Mouse (Mus musculus) thymus, adult 2 months (tissue): ENCODE results near the gene Nt5e. TPM values are rescaled to one million over a fixed set of nuclear protein-coding genes. Genes with fewer than 3 reads are reported as not detected.

ENCODE experiments used
- DNase-seq: peaks from one replicate; pipeline ENCODE4 v3.0.0; 2021
- H3K27ac ChIP-seq: fragments of 200-500 bp; 2 replicates; pipeline ENCODE4 v1.5.1; 2012; ENCODE audit warnings: low read length, control low read depth; ENCODE audit not compliant: control insufficient read depth, insufficient read depth
- H3K27me3 ChIP-seq: fragments of 200-500 bp; 2 replicates; pipeline ENCODE4 v1.6.1; 2012; ENCODE audit warnings: mild to moderate bottlenecking, low read length, moderate library complexity, mixed read lengths; ENCODE audit not compliant: control insufficient read depth, insufficient read depth
- H3K36me3 ChIP-seq: fragments of 200-500 bp; 2 replicates; pipeline ENCODE4 v1.6.1; 2012; ENCODE audit warnings: mild to moderate bottlenecking, low read length, moderate library complexity; ENCODE audit not compliant: control insufficient read depth, insufficient read depth
- H3K4me1 ChIP-seq: fragments of 200-500 bp; replicated peaks from 2 replicates; pipeline ENCODE4 v1.6.1; 2012; ENCODE audit warnings: low read length; ENCODE audit not compliant: control insufficient read depth, insufficient read depth
- H3K4me3 ChIP-seq: fragments of 200-500 bp; 2 replicates; pipeline ENCODE4 v1.5.1; 2012; ENCODE audit warnings: mild to moderate bottlenecking, low read length, control low read depth, moderate library complexity; ENCODE audit not compliant: control insufficient read depth, insufficient read depth
- CTCF ChIP-seq: fragments of 200-500 bp; IDR thresholded peaks from 2 replicates; pipeline ENCODE4 v1.5.1; 2012; ENCODE audit warnings: mild to moderate bottlenecking, control low read depth, low read length, moderate library complexity, borderline replicate concordance; ENCODE audit not compliant: control insufficient read depth, poor library complexity, insufficient read depth; ENCODE audit errors: extremely low read depth
- POLR2A ChIP-seq: fragments of 200-500 bp; IDR thresholded peaks from 2 replicates; pipeline ENCODE4 v1.6.1; 2012; ENCODE audit warnings: mild to moderate bottlenecking, low read length, control low read depth, moderate library complexity; ENCODE audit not compliant: control insufficient read depth, poor library complexity, insufficient read depth; ENCODE audit errors: extremely low read depth
- WGBS: fragments of 180-500 bp; shearing (Covaris S2); methylation state at CpG from one replicate; pipeline ENCODE4 v1.1.7; 2018; 5-methylcytosine and 5-hydroxymethylcytosine counted together
- polyA plus RNA-seq: library from polyadenylated mRNA; depleted of rRNA; stranded (reverse); fragments of >200 nt; gene quantifications from 2 replicates; pipeline ENCODE4 v1.2.3, GENCODE M21; 2012

Nt5e gene
- polyA plus RNA-seq, 1 experiment: 1.9 TPM

- no peak overlapping the region for H3K27ac ChIP-seq
- peak; percentile 70 for DNase-seq
- H3K4me1 ChIP-seq: peaks cover 20% of the 10 kb centered on the region
- no peak overlapping the region for H3K4me3 ChIP-seq
- TF ChIP-seq POLR2A: no peak
- TF ChIP-seq CTCF: no peak
- WGBS: 10% methylated on average over 4 of the region's 4 CpGs
- no peaks in the 10 kb centered on the region for H3K36me3 ChIP-seq
- no peaks in the 10 kb centered on the region for H3K27me3 ChIP-seq
Observed at GRCm38 (mm10) chr9:88366308-88366707, 39.3 kb downstream of the Nt5e start.

GRCm38 (mm10) chr9:88366819-88367218 is 39.8 kb downstream of the Nt5e start:
- Histone ChIP-seq H3K27me3 (no peaks in the 10 kb centered on the region), H3K4me3 (no peak overlapping the region), H3K4me1 (peaks cover 17% of the 10 kb centered on the region), H3K36me3 (no peaks in the 10 kb centered on the region), H3K27ac (no peak overlapping the region)
- 92% methylated on average over 4 of the region's 4 CpGs for WGBS
- DNase-seq: no peak
- TF ChIP-seq CTCF: no peak
- no peak for TF ChIP-seq POLR2A

DNA sequence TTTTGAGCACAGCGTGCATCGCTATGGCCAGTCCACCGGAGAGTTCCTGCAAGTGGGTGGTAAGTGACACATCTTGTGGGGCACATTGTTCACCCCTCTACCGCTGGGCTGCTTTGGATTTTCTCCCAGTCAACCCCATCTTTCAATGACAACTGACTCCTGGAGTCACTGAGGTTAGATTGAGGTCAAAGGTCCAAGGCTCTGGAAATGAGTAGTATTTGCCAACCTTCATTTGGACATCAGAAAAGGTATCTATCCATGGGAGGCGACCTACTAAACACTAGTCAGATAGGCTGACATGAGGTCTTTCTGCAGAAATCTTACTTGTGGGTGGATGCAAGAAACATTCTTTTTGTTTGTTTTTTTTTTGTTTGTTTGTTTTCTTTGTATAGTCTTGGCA is 40.3 kb downstream of the Nt5e start:
- 98% methylated on average over 5 of the region's 5 CpGs for WGBS
- Histone ChIP-seq H3K4me3 (no peak overlapping the region), H3K36me3 (no peaks in the 10 kb centered on the region)

GRCm38 (mm10) chr9:88367751-88368150 is 40.8 kb downstream of the Nt5e start:
- no peaks in the 10 kb centered on the region for H3K27me3 ChIP-seq
- WGBS: 79% methylated on average over 1 of the region's 1 CpGs
- TF ChIP-seq CTCF (no peak), POLR2A (no peak)
- H3K4me1 ChIP-seq: peaks cover 13% of the 10 kb centered on the region
- no peak overlapping the region for H3K4me3 ChIP-seq
- no peak overlapping the region for H3K27ac ChIP-seq
- no peaks in the 10 kb centered on the region for H3K36me3 ChIP-seq
- no peak for DNase-seq

More for the DNA sequence above, 40.3 kb downstream of the Nt5e start:
- TF ChIP-seq CTCF (no peak), POLR2A (no peak)
- no peak overlapping the region for H3K27ac ChIP-seq
- no peak for DNase-seq
- H3K4me1 ChIP-seq: peaks cover 17% of the 10 kb centered on the region
- H3K27me3 ChIP-seq: no peaks in the 10 kb centered on the region

- DNase-seq: no peak
- WGBS: 93% methylated on average over 5 of the region's 5 CpGs
- Histone ChIP-seq H3K4me3 (no peak overlapping the region), H3K27me3 (no peaks in the 10 kb centered on the region), H3K4me1 (peaks cover 9% of the 10 kb centered on the region), H3K27ac (no peak overlapping the region), H3K36me3 (no peaks in the 10 kb centered on the region)
- TF ChIP-seq CTCF (no peak), POLR2A (no peak)
Observed at GRCm38 (mm10) chr9:88368476-88368875, 41.5 kb downstream of the Nt5e start.

GRCm38 (mm10) chr9:88369666-88370065 is 42.7 kb downstream of the Nt5e start:
- Histone ChIP-seq H3K36me3 (no peaks in the 10 kb centered on the region), H3K27me3 (no peaks in the 10 kb centered on the region), H3K4me1 (peaks cover 3% of the 10 kb centered on the region), H3K4me3 (no peak overlapping the region), H3K27ac (no peak overlapping the region)
- WGBS: 71% methylated on average over 2 of the region's 2 CpGs
- DNase-seq: no peak
- TF ChIP-seq CTCF (no peak), POLR2A (no peak)

GRCm38 (mm10) chr9:88371201-88371600 is 44.2 kb downstream of the Nt5e start:
- 0 out of 2 replicates have a peak, but pooled peaks cover 2% of the 10 kb centered on the region for H3K4me1 ChIP-seq
- H3K4me3 ChIP-seq: no peak overlapping the region
- no peaks in the 10 kb centered on the region for H3K27me3 ChIP-seq
- no peak for DNase-seq
- no peak overlapping the region for H3K27ac ChIP-seq
- H3K36me3 ChIP-seq: no peaks in the 10 kb centered on the region
- no peak for TF ChIP-seq POLR2A
- no peak for TF ChIP-seq CTCF
- 97% methylated on average over 2 of the region's 2 CpGs for WGBS
